Mouse (Mus musculus) olfactory bulb, adult 2 months (tissue): ENCODE results near the gene Emc9.

Source experiments
- CTCF ChIP-seq: fragments of 200-500 bp; IDR thresholded peaks from 2 replicates; pipeline ENCODE4 v1.5.1; 2012; ENCODE audit warnings: low read depth, mild to moderate bottlenecking, low read length, moderate library complexity; ENCODE audit not compliant: insufficient read depth
- POLR2A ChIP-seq: fragments of 200-500 bp; IDR thresholded peaks from 2 replicates; pipeline ENCODE4 v1.6.1; 2012; ENCODE audit warnings: mild to moderate bottlenecking, low read depth, low read length, moderate library complexity; ENCODE audit not compliant: insufficient read depth

DNA sequence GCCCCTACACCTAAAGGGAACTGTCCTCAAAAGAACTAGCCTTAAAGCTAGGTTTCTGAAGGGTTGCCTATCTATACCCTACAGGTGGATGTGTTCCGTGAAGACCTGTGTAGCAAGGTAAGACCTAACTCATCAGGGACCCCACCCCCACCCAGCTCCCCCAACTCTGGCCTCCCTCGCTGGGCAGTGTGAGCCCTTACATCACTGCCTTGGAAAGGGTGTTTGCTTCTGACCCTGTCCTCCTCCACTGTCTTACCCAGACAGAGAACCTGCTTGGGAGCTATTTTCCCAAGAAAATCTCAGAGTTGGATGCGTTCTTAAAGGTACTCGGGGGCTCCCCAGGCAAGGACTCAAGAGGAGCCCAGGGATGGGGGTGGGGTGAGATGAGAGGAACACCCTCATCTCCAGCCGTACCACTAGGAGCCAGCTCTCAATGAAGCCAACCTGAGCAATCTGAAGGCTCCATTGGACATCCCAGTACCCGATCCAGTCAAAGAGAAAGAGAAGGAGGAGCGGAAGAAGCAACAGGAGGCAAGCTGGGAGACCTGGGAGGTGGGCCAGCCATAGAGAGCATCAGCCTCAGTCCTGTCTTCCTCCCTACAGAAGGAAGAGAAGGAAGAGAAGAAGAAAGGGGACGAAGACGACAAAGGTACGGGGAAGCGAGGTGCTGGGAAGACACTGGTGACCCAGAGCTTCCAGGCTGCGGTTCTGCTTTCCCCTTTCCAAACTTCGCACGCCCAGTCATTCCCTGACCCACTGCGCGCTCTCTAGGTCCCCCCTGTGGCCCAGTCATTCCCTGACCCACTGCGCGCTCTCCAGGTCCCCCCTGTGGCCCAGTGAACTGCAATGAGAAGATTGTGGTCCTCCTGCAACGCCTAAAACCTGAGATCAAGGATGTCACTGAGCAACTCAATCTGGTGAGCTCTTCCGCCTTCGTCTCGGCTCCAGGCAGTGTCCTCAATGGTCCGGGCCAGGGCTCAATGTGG is 5.3 kb downstream of the Emc9 start:
- TF ChIP-seq CTCF, result no peak
- no peak for TF ChIP-seq POLR2A
